Mouse (Mus musculus): ENCODE measurements around the gene Syn2. TPM values are rescaled to one million over a fixed set of nuclear protein-coding genes. Genes with fewer than 3 reads are reported as not detected.
A peak's percentile ranks its signal among the peaks of the same experiment; 100 is the strongest.

The Syn2 gene
- polyA plus RNA-seq, 1 experiment from 2014 or later = 3.3 TPM

- ATAC-seq = peak; percentile 26; the same call in 1 of the 2 replicates
- H3K4me2 ChIP-seq (replicated peaks) = no peak overlapping the region
- no peak overlapping the region for H3K4me3 ChIP-seq (replicated peaks)
- H3K27ac ChIP-seq = no peak overlapping the region
- H3K9me3 ChIP-seq = no peaks in the 10 kb centered on the region
- H3K36me3 ChIP-seq = no peaks in the 10 kb centered on the region
- no peak overlapping the region for H3K9ac ChIP-seq
- H3K27me3 ChIP-seq (replicated peaks) = no peaks in the 10 kb centered on the region; the same call in 1 of the 2 replicates
- 64% methylated on average over 3 of the region's 3 CpGs for WGBS
- H3K4me1 ChIP-seq (replicated peaks) = no peaks in the 10 kb centered on the region
Measured at GRCm38 (mm10) chr6:115126851-115127250, 7.9 kb upstream of the Syn2 start.

- no peaks in the 10 kb centered on the region for H3K9me3 ChIP-seq
- WGBS = 55% methylated on average over 5 of the region's 5 CpGs
Measured at GRCm38 (mm10) chr6:115127255-115127824, 7.4 kb upstream of the Syn2 start.

GRCm38 (mm10) chr6:115135332-115135649 is 589 bp downstream of the Syn2 start:
- H3K4me2 ChIP-seq (replicated peaks) = peak overlapping the region; percentile 98
- peaks cover 8% of the 10 kb centered on the region for H3K27me3 ChIP-seq (replicated peaks)
- peak overlapping the region; percentile 57 for H3K9ac ChIP-seq
- H3K4me1 ChIP-seq (replicated peaks) = peaks cover 8% of the 10 kb centered on the region
- ATAC-seq = no peak
- WGBS = 2% methylated on average over 27 of the region's 27 CpGs
- no peaks in the 10 kb centered on the region for H3K36me3 ChIP-seq
- H3K9me3 ChIP-seq = no peaks in the 10 kb centered on the region
- peak overlapping the region; percentile 69 for H3K4me3 ChIP-seq (replicated peaks)
- H3K27ac ChIP-seq = no peak overlapping the region

More at GRCm38 (mm10) chr6:115127255-115127824, 7.4 kb upstream of the Syn2 start:
- no peaks in the 10 kb centered on the region for H3K36me3 ChIP-seq
- H3K4me1 ChIP-seq (replicated peaks) = no peaks in the 10 kb centered on the region
- H3K27me3 ChIP-seq (replicated peaks) = no peaks in the 10 kb centered on the region; the same call in 1 of the 2 replicates
- ATAC-seq = peak; percentile 89
- H3K27ac ChIP-seq = no peak overlapping the region
- no peak overlapping the region for H3K4me2 ChIP-seq (replicated peaks)
- H3K9ac ChIP-seq = no peak overlapping the region
- H3K4me3 ChIP-seq (replicated peaks) = no peak overlapping the region

- Histone ChIP-seq H3K36me3 (no peaks in the 10 kb centered on the region), H3K4me2 (replicated peaks) (no peak overlapping the region), H3K27ac (no peak overlapping the region), H3K4me3 (replicated peaks) (no peak overlapping the region), H3K4me1 (replicated peaks) (peaks cover 8% of the 10 kb centered on the region), H3K9me3 (no peaks in the 10 kb centered on the region), H3K9ac (no peak overlapping the region), H3K27me3 (replicated peaks) (peaks cover 8% of the 10 kb centered on the region)
- ATAC-seq = no peak
- 82% methylated on average over 8 of the region's 9 CpGs for WGBS
Measured at GRCm38 (mm10) chr6:115136156-115136555, 1.5 kb downstream of the Syn2 start.

- no peak for ATAC-seq
- Histone ChIP-seq H3K4me1 (replicated peaks) (no peaks in the 10 kb centered on the region), H3K4me3 (replicated peaks) (no peak overlapping the region), H3K9me3 (no peaks in the 10 kb centered on the region), H3K4me2 (replicated peaks) (no peak overlapping the region), H3K36me3 (no peaks in the 10 kb centered on the region), H3K27me3 (replicated peaks) (no peaks in the 10 kb centered on the region; the same call in 1 of the 2 replicates), H3K9ac (no peak overlapping the region), H3K27ac (no peak overlapping the region)
- 56% methylated on average over 4 of the region's 4 CpGs for WGBS
Measured at GRCm38 (mm10) chr6:115141446-115141845, 6.7 kb downstream of the Syn2 start.

- Histone ChIP-seq H3K4me1 (replicated peaks) (no peaks in the 10 kb centered on the region), H3K27me3 (replicated peaks) (no peaks in the 10 kb centered on the region), H3K36me3 (no peaks in the 10 kb centered on the region), H3K9ac (no peak overlapping the region), H3K27ac (no peak overlapping the region), H3K4me3 (replicated peaks) (no peak overlapping the region), H3K9me3 (no peaks in the 10 kb centered on the region), H3K4me2 (replicated peaks) (no peak overlapping the region)
- WGBS = 65% methylated on average over 4 of the region's 4 CpGs
- no peak for ATAC-seq
Measured at GRCm38 (mm10) chr6:115161175-115161574, 26.5 kb downstream of the Syn2 start.

GRCm38 (mm10) chr6:115165863-115166470 is 31.3 kb downstream of the Syn2 start:
- no peaks in the 10 kb centered on the region for H3K9me3 ChIP-seq
- no peak overlapping the region for H3K4me3 ChIP-seq (replicated peaks)
- no peak overlapping the region for H3K27ac ChIP-seq
- H3K27me3 ChIP-seq (replicated peaks) = no peaks in the 10 kb centered on the region
- WGBS = 86% methylated on average over 3 of the region's 3 CpGs
- ATAC-seq = no peak
- no peak overlapping the region for H3K9ac ChIP-seq
- no peak overlapping the region for H3K4me2 ChIP-seq (replicated peaks)
- no peaks in the 10 kb centered on the region for H3K36me3 ChIP-seq
- no peaks in the 10 kb centered on the region for H3K4me1 ChIP-seq (replicated peaks)

- H3K36me3 ChIP-seq = no peaks in the 10 kb centered on the region
- H3K27me3 ChIP-seq (replicated peaks) = no peaks in the 10 kb centered on the region
- no peak for ATAC-seq
- no peak overlapping the region for H3K4me3 ChIP-seq (replicated peaks)
- H3K4me1 ChIP-seq (replicated peaks) = no peaks in the 10 kb centered on the region
- 54% methylated on average over 3 of the region's 3 CpGs for WGBS
- no peaks in the 10 kb centered on the region for H3K9me3 ChIP-seq
- no peak overlapping the region for H3K9ac ChIP-seq
- no peak overlapping the region for H3K27ac ChIP-seq
- no peak overlapping the region for H3K4me2 ChIP-seq (replicated peaks)
Measured at GRCm38 (mm10) chr6:115168921-115169320, 34.2 kb downstream of the Syn2 start.

GRCm38 (mm10) chr6:115169518-115169917 is 34.8 kb downstream of the Syn2 start:
- 68% methylated on average over 2 of the region's 2 CpGs for WGBS
- H3K4me1 ChIP-seq (replicated peaks) = no peaks in the 10 kb centered on the region
- no peak overlapping the region for H3K9ac ChIP-seq
- no peaks in the 10 kb centered on the region for H3K9me3 ChIP-seq
- H3K36me3 ChIP-seq = no peaks in the 10 kb centered on the region
- H3K4me3 ChIP-seq (replicated peaks) = no peak overlapping the region
- no peak overlapping the region for H3K27ac ChIP-seq
- ATAC-seq = no peak
- no peak overlapping the region for H3K4me2 ChIP-seq (replicated peaks)
- H3K27me3 ChIP-seq (replicated peaks) = no peaks in the 10 kb centered on the region

- no peaks in the 10 kb centered on the region for H3K27me3 ChIP-seq (replicated peaks)
- H3K9ac ChIP-seq = no peak overlapping the region
- no peaks in the 10 kb centered on the region for H3K36me3 ChIP-seq
- no peak overlapping the region for H3K27ac ChIP-seq
- no peak for ATAC-seq
- H3K4me2 ChIP-seq (replicated peaks) = no peak overlapping the region
- no peaks in the 10 kb centered on the region for H3K9me3 ChIP-seq
- no peaks in the 10 kb centered on the region for H3K4me1 ChIP-seq (replicated peaks)
- WGBS = 29% methylated on average over 3 of the region's 3 CpGs
- H3K4me3 ChIP-seq (replicated peaks) = no peak overlapping the region
Measured at GRCm38 (mm10) chr6:115174845-115175244, 40.1 kb downstream of the Syn2 start.

- Histone ChIP-seq H3K9me3 (no peaks in the 10 kb centered on the region), H3K4me2 (replicated peaks) (no peak overlapping the region), H3K36me3 (no peaks in the 10 kb centered on the region), H3K4me1 (replicated peaks) (no peaks in the 10 kb centered on the region), H3K4me3 (replicated peaks) (no peak overlapping the region), H3K27ac (no peak overlapping the region), H3K9ac (no peak overlapping the region), H3K27me3 (replicated peaks) (no peaks in the 10 kb centered on the region)
- WGBS = 24% methylated on average over 3 of the region's 3 CpGs
- no peak for ATAC-seq
Measured at GRCm38 (mm10) chr6:115178826-115179225, 44.1 kb downstream of the Syn2 start.

- H3K9ac ChIP-seq = no peak overlapping the region
- H3K4me1 ChIP-seq (replicated peaks) = no peaks in the 10 kb centered on the region
- H3K27me3 ChIP-seq (replicated peaks) = no peaks in the 10 kb centered on the region
- ATAC-seq = no peak
- no peak overlapping the region for H3K4me2 ChIP-seq (replicated peaks)
- no peaks in the 10 kb centered on the region for H3K9me3 ChIP-seq
- no peaks in the 10 kb centered on the region for H3K36me3 ChIP-seq
- H3K27ac ChIP-seq = no peak overlapping the region
- no peak overlapping the region for H3K4me3 ChIP-seq (replicated peaks)
- 74% methylated on average over 2 of the region's 2 CpGs for WGBS
Measured at GRCm38 (mm10) chr6:115181094-115181493, 46.4 kb downstream of the Syn2 start.

GRCm38 (mm10) chr6:115191111-115191510 is 56.4 kb downstream of the Syn2 start:
- Histone ChIP-seq H3K9me3 (no peaks in the 10 kb centered on the region), H3K9ac (no peak overlapping the region), H3K4me2 (replicated peaks) (no peak overlapping the region), H3K4me1 (replicated peaks) (no peaks in the 10 kb centered on the region), H3K36me3 (no peaks in the 10 kb centered on the region), H3K27me3 (replicated peaks) (no peaks in the 10 kb centered on the region), H3K4me3 (replicated peaks) (no peak overlapping the region), H3K27ac (no peak overlapping the region)
- 45% methylated on average over 7 of the region's 7 CpGs for WGBS
- no peak for ATAC-seq

Data from intestine, embryonic 15.5 days (tissue).